Mouse (Mus musculus) kidney, adult 2 months (tissue): Measurements from ENCODE around the gene Tcl1b3.
"Not testable (repeated sequence)": the region's sequence is repeated elsewhere in the genome, so short reads cannot be mapped to it uniquely, and the experiment has no call there.

Experiments
- CTCF ChIP-seq: fragments of 200-500 bp; conservative IDR thresholded peaks from 2 replicates; pipeline ENCODE4 v1.5.1; 2011; ENCODE audit warnings: low read depth, mild to moderate bottlenecking, control low read depth, low read length, moderate library complexity, mixed read lengths; ENCODE audit not compliant: insufficient read depth, insufficient read length
- POLR2A ChIP-seq: fragments of 200-500 bp; IDR thresholded peaks from one replicate; pipeline ENCODE4 v1.6.1; 2011; ENCODE audit warnings: low read depth, low read length, control low read depth

DNA sequence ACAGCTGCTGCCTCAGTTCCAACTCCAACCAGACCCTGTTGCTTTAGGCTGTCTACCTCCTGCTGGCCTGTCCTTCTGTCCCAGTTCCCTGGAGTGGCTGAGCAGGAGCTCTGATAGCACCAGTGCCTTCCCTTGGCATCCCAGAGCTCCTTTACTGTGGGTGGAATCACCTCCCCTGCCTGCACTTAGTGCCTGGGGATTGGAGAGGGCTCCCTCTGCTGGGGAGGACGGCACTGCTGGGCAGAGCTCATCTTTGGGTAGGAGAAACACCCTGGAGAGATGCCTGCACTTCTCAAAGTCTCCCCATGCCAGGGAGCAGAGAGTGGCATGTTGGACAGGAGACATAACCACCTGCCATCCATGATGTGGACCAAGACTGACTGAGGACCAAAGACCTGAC, 45.9 kb upstream of the Tcl1b3 start:
- TF ChIP-seq POLR2A, CTCF: not testable (repeated sequence)
